Mouse (Mus musculus): Measurements from ENCODE around the gene Bahcc1. TPM values are rescaled to one million over a fixed set of nuclear protein-coding genes. Genes with fewer than 3 reads are reported as not detected.
A peak's percentile ranks its signal among the peaks of the same experiment; 100 is the strongest.

Gene Bahcc1
- polyA plus RNA-seq, 1 experiment from 2014 or later = 14.8 TPM

GRCm38 (mm10) chr11:120240206-120240605 is 7.5 kb downstream of the Bahcc1 start:
- 0% methylated on average over 10 of the region's 10 CpGs for WGBS
- ATAC-seq = peak; percentile 37
- H3K9ac ChIP-seq (replicated peaks; ENCODE audit: low read depth, low read length) = peak overlapping the region; percentile 91
- H3K4me1 ChIP-seq (replicated peaks; ENCODE audit: control insufficient read depth, insufficient read depth, low read length) = peaks cover 58% of the 10 kb centered on the region
- no peaks in the 10 kb centered on the region for H3K27me3 ChIP-seq (replicated peaks; ENCODE audit: control insufficient read depth, insufficient read depth, low read length)
- H3K9me3 ChIP-seq (ENCODE audit: control insufficient read depth, low read length) = no peaks in the 10 kb centered on the region
- no peaks in the 10 kb centered on the region for H3K36me3 ChIP-seq (ENCODE audit: control insufficient read depth, insufficient read depth)
- peak overlapping the region; percentile 75 for H3K27ac ChIP-seq (ENCODE audit: low read length)
- H3K4me3 ChIP-seq (replicated peaks; ENCODE audit: low read length) = peak overlapping the region; percentile 68
- peak overlapping the region; percentile 97 for H3K4me2 ChIP-seq (ENCODE audit: low read length)

GRCm38 (mm10) chr11:120240941-120241890 is 8.5 kb downstream of the Bahcc1 start:
- H3K4me3 ChIP-seq (replicated peaks; ENCODE audit: low read length) = peak overlapping the region; percentile 68
- no peaks in the 10 kb centered on the region for H3K27me3 ChIP-seq (replicated peaks; ENCODE audit: control insufficient read depth, insufficient read depth, low read length)
- H3K4me2 ChIP-seq (ENCODE audit: low read length) = peak overlapping the region; percentile 97
- no peaks in the 10 kb centered on the region for H3K36me3 ChIP-seq (ENCODE audit: control insufficient read depth, insufficient read depth)
- peaks cover 58% of the 10 kb centered on the region for H3K4me1 ChIP-seq (replicated peaks; ENCODE audit: control insufficient read depth, insufficient read depth, low read length)
- H3K9ac ChIP-seq (replicated peaks; ENCODE audit: low read depth, low read length) = peak overlapping the region; percentile 39; the same call in 1 of the 2 replicates
- peak overlapping the region; percentile 17; the same call in 1 of the 2 replicates for H3K27ac ChIP-seq (ENCODE audit: low read length)
- no peaks in the 10 kb centered on the region for H3K9me3 ChIP-seq (ENCODE audit: control insufficient read depth, low read length)
- WGBS = 15% methylated on average over 29 of the region's 29 CpGs
- ATAC-seq = no peak

- Histone ChIP-seq H3K36me3 (ENCODE audit: control insufficient read depth, insufficient read depth) (no peaks in the 10 kb centered on the region), H3K9ac (replicated peaks; ENCODE audit: low read depth, low read length) (no peak overlapping the region), H3K4me3 (replicated peaks; ENCODE audit: low read length) (no peak overlapping the region), H3K9me3 (ENCODE audit: control insufficient read depth, low read length) (no peaks in the 10 kb centered on the region), H3K4me1 (replicated peaks; ENCODE audit: control insufficient read depth, insufficient read depth, low read length) (peaks cover 62% of the 10 kb centered on the region), H3K27ac (ENCODE audit: low read length) (no peak overlapping the region), H3K27me3 (replicated peaks; ENCODE audit: control insufficient read depth, insufficient read depth, low read length) (no peaks in the 10 kb centered on the region), H3K4me2 (ENCODE audit: low read length) (no peak overlapping the region)
- no peak for ATAC-seq
- 57% methylated on average over 6 of the region's 6 CpGs for WGBS
Observed at GRCm38 (mm10) chr11:120241981-120242725, 9.4 kb downstream of the Bahcc1 start.

GRCm38 (mm10) chr11:120242726-120243530 is 10.2 kb downstream of the Bahcc1 start:
- no peak for ATAC-seq

GRCm38 (mm10) chr11:120243531-120243820 is 10.7 kb downstream of the Bahcc1 start:
- no peaks in the 10 kb centered on the region for H3K9me3 ChIP-seq (ENCODE audit: control insufficient read depth, low read length)
- no peak for ATAC-seq
- no peaks in the 10 kb centered on the region for H3K36me3 ChIP-seq (ENCODE audit: control insufficient read depth, insufficient read depth)
- 36% methylated on average over 6 of the region's 6 CpGs for WGBS
- no peak overlapping the region for H3K4me3 ChIP-seq (replicated peaks; ENCODE audit: low read length)
- H3K9ac ChIP-seq (replicated peaks; ENCODE audit: low read depth, low read length) = no peak overlapping the region
- H3K27ac ChIP-seq (ENCODE audit: low read length) = no peak overlapping the region
- no peaks in the 10 kb centered on the region for H3K27me3 ChIP-seq (replicated peaks; ENCODE audit: control insufficient read depth, insufficient read depth, low read length)
- H3K4me1 ChIP-seq (replicated peaks; ENCODE audit: control insufficient read depth, insufficient read depth, low read length) = peaks cover 55% of the 10 kb centered on the region
- peak overlapping the region; percentile 28 for H3K4me2 ChIP-seq (ENCODE audit: low read length)

More at GRCm38 (mm10) chr11:120242726-120243530, 10.2 kb downstream of the Bahcc1 start:
- H3K36me3 ChIP-seq (ENCODE audit: control insufficient read depth, insufficient read depth) = no peaks in the 10 kb centered on the region
- no peaks in the 10 kb centered on the region for H3K9me3 ChIP-seq (ENCODE audit: control insufficient read depth, low read length)
- H3K4me3 ChIP-seq (replicated peaks; ENCODE audit: low read length) = no peak overlapping the region
- H3K9ac ChIP-seq (replicated peaks; ENCODE audit: low read depth, low read length) = no peak overlapping the region
- no peaks in the 10 kb centered on the region for H3K27me3 ChIP-seq (replicated peaks; ENCODE audit: control insufficient read depth, insufficient read depth, low read length)
- peaks cover 59% of the 10 kb centered on the region for H3K4me1 ChIP-seq (replicated peaks; ENCODE audit: control insufficient read depth, insufficient read depth, low read length)
- peak overlapping the region; percentile 28 for H3K4me2 ChIP-seq (ENCODE audit: low read length)
- WGBS = 27% methylated on average over 22 of the region's 22 CpGs
- H3K27ac ChIP-seq (ENCODE audit: low read length) = no peak overlapping the region

GRCm38 (mm10) chr11:120248160-120248793 is 15.5 kb downstream of the Bahcc1 start:
- no peak overlapping the region for H3K9ac ChIP-seq (replicated peaks; ENCODE audit: low read depth, low read length)
- no peak overlapping the region for H3K4me3 ChIP-seq (replicated peaks; ENCODE audit: low read length)
- H3K4me1 ChIP-seq (replicated peaks; ENCODE audit: control insufficient read depth, insufficient read depth, low read length) = peaks cover 30% of the 10 kb centered on the region
- no peak for ATAC-seq
- H3K4me2 ChIP-seq (ENCODE audit: low read length) = no peak overlapping the region
- 83% methylated on average over 10 of the region's 10 CpGs for WGBS
- H3K9me3 ChIP-seq (ENCODE audit: control insufficient read depth, low read length) = no peaks in the 10 kb centered on the region
- H3K27me3 ChIP-seq (replicated peaks; ENCODE audit: control insufficient read depth, insufficient read depth, low read length) = no peaks in the 10 kb centered on the region
- H3K36me3 ChIP-seq (ENCODE audit: control insufficient read depth, insufficient read depth) = no peaks in the 10 kb centered on the region
- H3K27ac ChIP-seq (ENCODE audit: low read length) = no peak overlapping the region

- H3K27me3 ChIP-seq (replicated peaks; ENCODE audit: control insufficient read depth, insufficient read depth, low read length) = no peaks in the 10 kb centered on the region
- H3K4me1 ChIP-seq (replicated peaks; ENCODE audit: control insufficient read depth, insufficient read depth, low read length) = peaks cover 32% of the 10 kb centered on the region
- no peak overlapping the region for H3K27ac ChIP-seq (ENCODE audit: low read length)
- no peak overlapping the region for H3K9ac ChIP-seq (replicated peaks; ENCODE audit: low read depth, low read length)
- H3K9me3 ChIP-seq (ENCODE audit: control insufficient read depth, low read length) = no peaks in the 10 kb centered on the region
- H3K4me3 ChIP-seq (replicated peaks; ENCODE audit: low read length) = no peak overlapping the region
- no peaks in the 10 kb centered on the region for H3K36me3 ChIP-seq (ENCODE audit: control insufficient read depth, insufficient read depth)
- ATAC-seq = no peak
- H3K4me2 ChIP-seq (ENCODE audit: low read length) = no peak overlapping the region
- WGBS = 74% methylated on average over 6 of the region's 6 CpGs
Observed at GRCm38 (mm10) chr11:120248899-120249298, 16.2 kb downstream of the Bahcc1 start.

GRCm38 (mm10) chr11:120250991-120251949 is 18.5 kb downstream of the Bahcc1 start:
- 86% methylated on average over 18 of the region's 18 CpGs for WGBS

More at GRCm38 (mm10) chr11:120250991-120251949, 18.5 kb downstream of the Bahcc1 start:
- H3K4me2 ChIP-seq (ENCODE audit: low read length) = no peak overlapping the region
- H3K27ac ChIP-seq (ENCODE audit: low read length) = no peak overlapping the region
- H3K27me3 ChIP-seq (replicated peaks; ENCODE audit: control insufficient read depth, insufficient read depth, low read length) = no peaks in the 10 kb centered on the region
- H3K36me3 ChIP-seq (ENCODE audit: control insufficient read depth, insufficient read depth) = no peaks in the 10 kb centered on the region
- peaks cover 56% of the 10 kb centered on the region for H3K4me1 ChIP-seq (replicated peaks; ENCODE audit: control insufficient read depth, insufficient read depth, low read length)
- H3K9ac ChIP-seq (replicated peaks; ENCODE audit: low read depth, low read length) = no peak overlapping the region
- ATAC-seq = no peak
- no peaks in the 10 kb centered on the region for H3K9me3 ChIP-seq (ENCODE audit: control insufficient read depth, low read length)
- H3K4me3 ChIP-seq (replicated peaks; ENCODE audit: low read length) = no peak overlapping the region

All from forebrain, embryonic 16.5 days (tissue).